Mouse (Mus musculus): ENCODE results near the gene Tll2.

DNA sequence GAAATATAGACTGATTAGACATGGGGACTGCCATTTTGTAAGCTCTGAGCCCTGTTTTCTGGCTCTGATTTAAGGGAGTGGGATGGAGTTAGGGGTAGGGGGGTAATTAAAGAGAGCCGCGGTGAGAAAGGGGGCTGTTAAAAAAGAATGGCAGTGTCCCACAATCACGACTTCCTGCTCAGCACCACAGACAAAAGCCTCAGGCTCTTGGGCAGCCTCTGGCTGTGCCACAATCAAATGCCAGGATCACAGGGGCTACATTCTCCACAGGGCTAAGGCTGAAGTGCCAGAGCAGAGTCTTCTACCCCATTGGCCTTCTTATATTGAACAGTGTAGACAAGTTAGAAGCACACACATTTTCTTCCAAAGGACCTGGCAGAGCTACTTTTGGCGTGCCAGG is 118.7 kb downstream of the Tll2 start:
- TF ChIP-seq CTCF (IDR thresholded peaks at IDR 0.05) (no peak), EP300 (IDR thresholded peaks at IDR 0.05) (no peak)

Data from lung, postnatal 0 days (tissue).